Mouse (Mus musculus) lung, embryonic 14.5 days (tissue): ENCODE measurements around the gene Myo5c. TPM values are rescaled to one million over a fixed set of nuclear protein-coding genes. Genes with fewer than 3 reads are reported as not detected.

Experiments used
- ATAC-seq: fragments of 200-750 bp; cut with Nextera tagmentation; 2 replicates; pipeline ENCODE4 v1.8.0; 2017; ENCODE audit warnings: mild to moderate bottlenecking, moderate TSS enrichment, moderate library complexity; ENCODE audit not compliant: insufficient read depth
- DNase-seq: peaks from one replicate; pipeline ENCODE4 v3.0.0-alpha.2; 2015
- H3K27ac ChIP-seq: fragments of 300-500 bp; sonication (generic); 2 replicates; pipeline ENCODE4 v1.5.1; 2014; ENCODE audit warnings: low read depth, mild to moderate bottlenecking, moderate library complexity
- H3K27me3 ChIP-seq: fragments of 300-500 bp; sonication (generic); 2 replicates; pipeline ENCODE4 v1.6.1; 2014; ENCODE audit warnings: low read length, control low read depth; ENCODE audit not compliant: insufficient read depth
- H3K36me3 ChIP-seq: fragments of 300-500 bp; sonication (generic); 2 replicates; pipeline ENCODE4 v1.6.1; 2014; ENCODE audit warnings: control low read depth; ENCODE audit not compliant: insufficient read depth
- H3K4me1 ChIP-seq: fragments of 300-500 bp; sonication (generic); 2 replicates; pipeline ENCODE4 v1.6.1; 2014; ENCODE audit warnings: antibody characterized with exemption, control low read depth; ENCODE audit not compliant: insufficient read depth
- H3K4me2 ChIP-seq: fragments of 300-500 bp; sonication (generic); 2 replicates; pipeline ENCODE4 v1.6.1; 2014; ENCODE audit warnings: mild to moderate bottlenecking
- H3K4me3 ChIP-seq: fragments of 300-500 bp; sonication (generic); 2 replicates; pipeline ENCODE4 v1.5.1; 2014; ENCODE audit warnings: low read depth, low read length
- H3K9ac ChIP-seq: fragments of 300-500 bp; sonication (generic); 2 replicates; pipeline ENCODE4 v1.6.1; 2014
- H3K9me3 ChIP-seq: fragments of 300-500 bp; sonication (generic); 2 replicates; pipeline ENCODE4 v1.6.1; 2016; ENCODE audit warnings: low read depth, low read length, control low read depth
- CTCF ChIP-seq: IDR thresholded peaks from 2 replicates; pipeline ENCODE4 v1.5.1; 2016; ENCODE audit warnings: antibody characterized with exemption, low read depth
- WGBS: fragments of 180-500 bp; shearing (Covaris S2); extraction: QIAGEN DNeasy Blood & Tissue Kit; methylation state at CpG from one replicate; pipeline ENCODE4 v1.1.7; 2014; 5-methylcytosine and 5-hydroxymethylcytosine counted together
- polyA plus RNA-seq: library from polyadenylated mRNA; unstranded; fragments of >200 nt; fragmentation: Nextera tagmentation; extraction: Ambion mirVana; gene quantifications from 2 replicates; pipeline ENCODE4 v1.2.1, GENCODE M21; 2014

Myo5c gene
- polyA plus RNA-seq, 1 experiment from 2014 or later = 28.9 TPM

GRCm38 (mm10) chr9:75262235-75262826, 30.5 kb downstream of the Myo5c start:
- Histone ChIP-seq H3K27ac (no peak overlapping the region), H3K27me3 (no peaks in the 10 kb centered on the region), H3K36me3 (peaks cover 18% of the 10 kb centered on the region; the same call in 1 of the 2 replicates), H3K9ac (no peak overlapping the region), H3K9me3 (no peaks in the 10 kb centered on the region), H3K4me3 (no peak overlapping the region), H3K4me2 (no peak overlapping the region), H3K4me1 (no peaks in the 10 kb centered on the region)
- ATAC-seq = no peak
- WGBS = 59% methylated on average over 8 of the region's 8 CpGs
- TF ChIP-seq CTCF = peak; percentile 53
- peak; percentile 64 for DNase-seq

- H3K4me1 ChIP-seq = no peaks in the 10 kb centered on the region
- ATAC-seq = peak; percentile 93
- no peaks in the 10 kb centered on the region for H3K9me3 ChIP-seq
- 21% methylated on average over 3 of the region's 3 CpGs for WGBS
- H3K4me2 ChIP-seq = no peak overlapping the region
- peak overlapping the region; percentile 67 for H3K27ac ChIP-seq
- H3K27me3 ChIP-seq = no peaks in the 10 kb centered on the region
- DNase-seq = peak; percentile 59
- no peak overlapping the region for H3K9ac ChIP-seq
- H3K36me3 ChIP-seq = peaks cover 14% of the 10 kb centered on the region; the same call in 1 of the 2 replicates
- H3K4me3 ChIP-seq = no peak overlapping the region
- no peak for TF ChIP-seq CTCF
Measured at GRCm38 (mm10) chr9:75264008-75264718, 32.3 kb downstream of the Myo5c start.

GRCm38 (mm10) chr9:75267147-75267546, 35.3 kb downstream of the Myo5c start:
- Histone ChIP-seq H3K4me2 (no peak overlapping the region), H3K36me3 (peaks cover 12% of the 10 kb centered on the region), H3K27me3 (no peaks in the 10 kb centered on the region), H3K27ac (no peak overlapping the region), H3K9me3 (no peaks in the 10 kb centered on the region), H3K4me1 (no peaks in the 10 kb centered on the region), H3K9ac (no peak overlapping the region), H3K4me3 (no peak overlapping the region)
- DNase-seq (no peak), ATAC-seq (no peak)
- 73% methylated on average over 6 of the region's 6 CpGs for WGBS
- TF ChIP-seq CTCF = no peak

GRCm38 (mm10) chr9:75270382-75270781, 38.6 kb downstream of the Myo5c start:
- H3K27ac ChIP-seq = no peak overlapping the region
- H3K9ac ChIP-seq = no peak overlapping the region
- WGBS = 54% methylated on average over 6 of the region's 6 CpGs
- H3K4me3 ChIP-seq = no peak overlapping the region
- H3K9me3 ChIP-seq = no peaks in the 10 kb centered on the region
- H3K27me3 ChIP-seq = no peaks in the 10 kb centered on the region
- no peaks in the 10 kb centered on the region for H3K4me1 ChIP-seq
- H3K4me2 ChIP-seq = no peak overlapping the region
- H3K36me3 ChIP-seq = peaks cover 18% of the 10 kb centered on the region; the same call in 1 of the 2 replicates
- DNase-seq (peak; percentile 50), ATAC-seq (no peak)
- no peak for TF ChIP-seq CTCF

- H3K4me3 ChIP-seq = no peak overlapping the region
- WGBS = 85% methylated on average over 8 of the region's 8 CpGs
- H3K27me3 ChIP-seq = no peaks in the 10 kb centered on the region
- H3K27ac ChIP-seq = no peak overlapping the region
- TF ChIP-seq CTCF = no peak
- no peak overlapping the region for H3K9ac ChIP-seq
- H3K4me2 ChIP-seq = no peak overlapping the region
- ATAC-seq (no peak), DNase-seq (no peak)
- peaks cover 18% of the 10 kb centered on the region; the same call in 1 of the 2 replicates for H3K36me3 ChIP-seq
- no peaks in the 10 kb centered on the region for H3K9me3 ChIP-seq
- H3K4me1 ChIP-seq = no peaks in the 10 kb centered on the region
Measured at GRCm38 (mm10) chr9:75271539-75271938, 39.7 kb downstream of the Myo5c start.

- Histone ChIP-seq H3K27me3 (no peaks in the 10 kb centered on the region), H3K27ac (no peak overlapping the region), H3K36me3 (peaks cover 21% of the 10 kb centered on the region; the same call in 1 of the 2 replicates), H3K4me1 (no peaks in the 10 kb centered on the region), H3K9ac (no peak overlapping the region), H3K4me2 (no peak overlapping the region), H3K4me3 (no peak overlapping the region), H3K9me3 (no peaks in the 10 kb centered on the region)
- ATAC-seq = no peak
- no peak for TF ChIP-seq CTCF
- WGBS = 63% methylated on average over 6 of the region's 6 CpGs
- DNase-seq = no peak
Measured at GRCm38 (mm10) chr9:75273646-75274045, 41.8 kb downstream of the Myo5c start.

- Histone ChIP-seq H3K27me3 (no peaks in the 10 kb centered on the region), H3K9ac (no peak overlapping the region), H3K9me3 (no peaks in the 10 kb centered on the region), H3K4me2 (no peak overlapping the region), H3K4me3 (no peak overlapping the region), H3K36me3 (peaks cover 16% of the 10 kb centered on the region; the same call in 1 of the 2 replicates), H3K27ac (no peak overlapping the region), H3K4me1 (no peaks in the 10 kb centered on the region)
- ATAC-seq (no peak), DNase-seq (no peak)
- WGBS = 87% methylated on average over 5 of the region's 5 CpGs
- no peak for TF ChIP-seq CTCF
Measured at GRCm38 (mm10) chr9:75274486-75274885, 42.7 kb downstream of the Myo5c start.
